ENCODE assay signal across 13 mouse cellular contexts in the genomic region with DNA sequence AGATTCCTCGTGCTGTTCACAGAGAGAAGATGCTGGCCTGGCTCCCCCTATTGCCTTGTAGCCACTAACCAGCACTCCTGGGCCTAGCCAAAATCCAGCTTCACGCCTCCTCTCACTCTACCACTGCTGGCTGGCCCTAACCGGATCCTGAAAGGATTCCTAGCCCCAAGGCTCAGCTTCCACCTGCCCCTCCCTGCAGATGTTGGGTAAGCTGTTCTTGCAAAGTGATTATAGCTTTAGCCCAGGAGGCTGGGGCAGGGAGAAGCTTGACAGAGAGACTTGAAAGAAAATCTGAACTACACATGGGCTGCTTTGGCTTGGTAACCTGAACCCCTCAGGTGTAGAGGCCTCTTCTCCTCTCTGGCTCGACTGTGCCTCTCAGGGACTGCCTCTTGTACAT.
"Had no signal": no experiment of that assay in that cellular context is flagged by ENCODE, and none has a peak within 500 bp of the region (broad histone marks: within the 10 kb centered on the region; RNA-seq: fewer than 3 reads in every experiment).

No protein-coding gene starts in this region.

- H3K27ac ChIP-seq: layer of hippocampus, adult 2 months; liver, embryonic 12.5 days; midbrain, embryonic 10.5 days; neural tube, embryonic 13.5 days had no signal

- H3K9ac ChIP-seq: liver, embryonic 12.5 days; lung, embryonic 14.5 days; neural tube, embryonic 13.5 days had no signal

- H3K4me1 ChIP-seq: liver, embryonic 12.5 days; midbrain, embryonic 10.5 days; neural tube, embryonic 13.5 days had no signal

- H3K27me3 ChIP-seq: liver, embryonic 12.5 days; neural tube, embryonic 13.5 days had no signal

- ATAC-seq: liver, embryonic 12.5 days had no signal

- DNase-seq: kidney, adult 18-20 months; kidney, postnatal 4 days; left cerebral cortex, postnatal 4 days; lung, embryonic 14.5 days; lung, postnatal 10 days; lung, postnatal 4 days; midbrain, embryonic 14.5 days; right cerebral cortex, postnatal 14 days; thymus, postnatal 36 days had no signal

- H3K4me2 ChIP-seq: liver, embryonic 12.5 days; lung, embryonic 14.5 days; neural tube, embryonic 13.5 days had no signal

- H3K4me3 ChIP-seq: layer of hippocampus, adult 2 months; liver, embryonic 12.5 days; midbrain, embryonic 10.5 days; neural tube, embryonic 13.5 days had no signal

- H3K36me3 ChIP-seq: liver, embryonic 12.5 days; midbrain, embryonic 10.5 days; neural tube, embryonic 13.5 days had no signal

- H3K9me3 ChIP-seq: liver, embryonic 12.5 days; midbrain, embryonic 10.5 days; neural tube, embryonic 13.5 days had no signal
